Mouse (Mus musculus) MEL (cell line): ENCODE measurements around the gene Dclk3. TPM values are rescaled to one million over a fixed set of nuclear protein-coding genes. Genes with fewer than 3 reads are reported as not detected.

Source experiments
- DNase-seq: peaks from one replicate; pipeline ENCODE4 v3.0.0; 2011; ENCODE audit warnings: low read depth, low spot score
- H3K27ac ChIP-seq: 2 replicates; pipeline ENCODE4 v1.5.1; 2012; ENCODE audit warnings: low read depth, mild to moderate bottlenecking, control low read depth, low read length, moderate library complexity; ENCODE audit not compliant: control insufficient read depth
- H3K27me3 ChIP-seq, 2 experiments: fragments of 150-350 bp in 1 of 2; sonication (generic) in 1 of 2; 2 replicates each; pipeline ENCODE4 v1.6.1; 2012; ENCODE audit warnings: low read length in 2 of 2, mild to moderate bottlenecking in 2 of 2, improper control_type of control experiment in 1 of 2, moderate library complexity in 1 of 2; ENCODE audit not compliant: insufficient read depth in 2 of 2, control insufficient read depth in 1 of 2
- H3K36me3 ChIP-seq, 2 experiments: 2 replicates each; pipeline ENCODE4 v1.6.1; 2012 to 2014; ENCODE audit warnings: low read length in 2 of 2, improper control_type of control experiment in 1 of 2, inconsistent platforms in 1 of 2, mild to moderate bottlenecking in 1 of 2; ENCODE audit not compliant: insufficient read depth in 2 of 2, control insufficient read depth in 1 of 2
- H3K4me1 ChIP-seq, 2 experiments: fragments of 150-350 bp in 1 of 2; sonication (generic) in 1 of 2; 2 replicates each; pipeline ENCODE4 v1.6.1; 2012; ENCODE audit warnings: low read length in 2 of 2, improper control_type of control experiment in 1 of 2, mild to moderate bottlenecking in 1 of 2; ENCODE audit not compliant: insufficient read depth in 2 of 2, control insufficient read depth in 1 of 2
- H3K4me3 ChIP-seq, 2 experiments: fragments of 150-350 bp in 1 of 2; sonication (generic) in 1 of 2; 2 replicates each; pipeline ENCODE4 v1.5.1; 2012; ENCODE audit warnings: low read depth in 2 of 2, low read length in 2 of 2, mild to moderate bottlenecking in 2 of 2, moderate library complexity in 2 of 2, control low read depth in 1 of 2, improper control_type of control experiment in 1 of 2; ENCODE audit not compliant: control insufficient read depth in 1 of 2, insufficient read depth in 1 of 2
- H3K79me2 ChIP-seq: 2 replicates; pipeline ENCODE4 v1.6.1; 2012; ENCODE audit warnings: mild to moderate bottlenecking, low read length, moderate library complexity; ENCODE audit not compliant: control insufficient read depth, poor library complexity, insufficient read depth
- H3K9ac ChIP-seq: 2 replicates; pipeline ENCODE4 v1.6.1; 2012; ENCODE audit warnings: low read depth, mild to moderate bottlenecking, control low read depth, low read length, moderate library complexity; ENCODE audit not compliant: control insufficient read depth, poor library complexity, severe bottlenecking
- H3K9me3 ChIP-seq: fragments of 150-350 bp; sonication (generic); replicated peaks from 2 replicates; pipeline ENCODE4 v1.6.1; 2012; ENCODE audit warnings: mild to moderate bottlenecking, low read length, improper control_type of control experiment, moderate library complexity; ENCODE audit not compliant: insufficient read depth
- E2F4 ChIP-seq: IDR thresholded peaks from 2 replicates; pipeline ENCODE4 v1.6.1; 2011; ENCODE audit warnings: low read depth, low read length, improper control_type of control experiment, borderline replicate concordance
- ETS1 ChIP-seq: IDR thresholded peaks from 2 replicates; pipeline ENCODE4 v1.6.1; 2012; ENCODE audit warnings: low read depth, mild to moderate bottlenecking, inconsistent platforms, low read length, improper control_type of control experiment, moderate library complexity
- GATA1 ChIP-seq: IDR thresholded peaks from 2 replicates; pipeline ENCODE4 v1.6.1; 2011; ENCODE audit warnings: low read depth, low read length, improper control_type of control experiment
- HCFC1 ChIP-seq: IDR thresholded peaks from 2 replicates; pipeline ENCODE4 v1.6.1; 2012; ENCODE audit warnings: low read depth, mild to moderate bottlenecking, inconsistent platforms, low read length, improper control_type of control experiment, moderate library complexity
- MAX ChIP-seq: IDR thresholded peaks from 2 replicates; pipeline ENCODE4 v1.6.1; 2011; ENCODE audit warnings: low read length, improper control_type of control experiment
- MXI1 ChIP-seq: IDR thresholded peaks from 2 replicates; pipeline ENCODE4 v1.6.1; 2011; ENCODE audit warnings: mild to moderate bottlenecking, low read depth, low read length, improper control_type of control experiment
- MYC ChIP-seq: IDR thresholded peaks from 2 replicates; pipeline ENCODE4 v1.6.1; 2011; ENCODE audit warnings: low read depth, mild to moderate bottlenecking, low read length, improper control_type of control experiment, moderate library complexity
- NELFE ChIP-seq: IDR thresholded peaks from 2 replicates; pipeline ENCODE4 v1.6.1; 2011; ENCODE audit warnings: low read depth, low read length, improper control_type of control experiment
- POLR2A ChIP-seq, 2 experiments: IDR thresholded peaks; 2 replicates each; pipeline ENCODE4 v1.6.1; 2011 to 2012; ENCODE audit warnings: low read length in 2 of 2, mild to moderate bottlenecking in 2 of 2, control low read depth in 1 of 2, improper control_type of control experiment in 1 of 2, low read depth in 1 of 2, moderate library complexity in 1 of 2; ENCODE audit not compliant: control insufficient read depth in 1 of 2, insufficient read depth in 1 of 2, poor library complexity in 1 of 2
- TAL1 ChIP-seq: IDR thresholded peaks from 2 replicates; pipeline ENCODE4 v1.6.1; 2012; ENCODE audit warnings: mild to moderate bottlenecking, inconsistent platforms, low read length, moderate library complexity, mixed read lengths
- TBP ChIP-seq: IDR thresholded peaks from 2 replicates; pipeline ENCODE4 v1.8.0; 2011; ENCODE audit warnings: low read depth, low read length, improper control_type of control experiment
- TCF12 ChIP-seq: IDR thresholded peaks from 2 replicates; pipeline ENCODE4 v1.6.1; 2014; ENCODE audit warnings: low read depth, mild to moderate bottlenecking, inconsistent platforms, low read length, improper control_type of control experiment, moderate library complexity
- UBTF ChIP-seq: IDR thresholded peaks from 2 replicates; pipeline ENCODE4 v1.6.1; 2012; ENCODE audit warnings: low read depth, mild to moderate bottlenecking, inconsistent platforms, low read length, improper control_type of control experiment, moderate library complexity, borderline replicate concordance; ENCODE audit not compliant: insufficient read depth
- ZC3H11A ChIP-seq: IDR thresholded peaks from 2 replicates; pipeline ENCODE4 v1.6.1; 2012; ENCODE audit warnings: low read depth, mild to moderate bottlenecking, inconsistent platforms, low read length, improper control_type of control experiment
- ZKSCAN1 ChIP-seq: IDR thresholded peaks from 2 replicates; pipeline ENCODE4 v1.6.1; 2012; ENCODE audit warnings: low read depth, mild to moderate bottlenecking, inconsistent platforms, low read length, improper control_type of control experiment, moderate library complexity
- polyA plus RNA-seq, 2 experiments: library from polyadenylated mRNA; stranded (reverse) in 1 of 2; unstranded in 1 of 2; fragments of >175 nt in 1 of 2; fragments of >200 nt in 1 of 2; gene quantifications; 2 replicates each; pipeline versions ENCODE4 v1.2.1 to v1.2.4; 2012; ENCODE audit warnings: low replicate concordance in 2 of 2, low read depth in 1 of 2; ENCODE audit not compliant: insufficient read length in 2 of 2, insufficient read depth in 1 of 2, missing spikeins in 1 of 2
- total RNA-seq: library from RNA; depleted of rRNA; stranded (reverse); fragments of 300-350 nt; gene quantifications from 2 replicates; pipeline ENCODE4 v1.2.3, GENCODE M21; 2012; rRNA removed

Dclk3 gene
- total RNA-seq (not detected in 2 replicates), polyA plus RNA-seq (not detected)

DNA sequence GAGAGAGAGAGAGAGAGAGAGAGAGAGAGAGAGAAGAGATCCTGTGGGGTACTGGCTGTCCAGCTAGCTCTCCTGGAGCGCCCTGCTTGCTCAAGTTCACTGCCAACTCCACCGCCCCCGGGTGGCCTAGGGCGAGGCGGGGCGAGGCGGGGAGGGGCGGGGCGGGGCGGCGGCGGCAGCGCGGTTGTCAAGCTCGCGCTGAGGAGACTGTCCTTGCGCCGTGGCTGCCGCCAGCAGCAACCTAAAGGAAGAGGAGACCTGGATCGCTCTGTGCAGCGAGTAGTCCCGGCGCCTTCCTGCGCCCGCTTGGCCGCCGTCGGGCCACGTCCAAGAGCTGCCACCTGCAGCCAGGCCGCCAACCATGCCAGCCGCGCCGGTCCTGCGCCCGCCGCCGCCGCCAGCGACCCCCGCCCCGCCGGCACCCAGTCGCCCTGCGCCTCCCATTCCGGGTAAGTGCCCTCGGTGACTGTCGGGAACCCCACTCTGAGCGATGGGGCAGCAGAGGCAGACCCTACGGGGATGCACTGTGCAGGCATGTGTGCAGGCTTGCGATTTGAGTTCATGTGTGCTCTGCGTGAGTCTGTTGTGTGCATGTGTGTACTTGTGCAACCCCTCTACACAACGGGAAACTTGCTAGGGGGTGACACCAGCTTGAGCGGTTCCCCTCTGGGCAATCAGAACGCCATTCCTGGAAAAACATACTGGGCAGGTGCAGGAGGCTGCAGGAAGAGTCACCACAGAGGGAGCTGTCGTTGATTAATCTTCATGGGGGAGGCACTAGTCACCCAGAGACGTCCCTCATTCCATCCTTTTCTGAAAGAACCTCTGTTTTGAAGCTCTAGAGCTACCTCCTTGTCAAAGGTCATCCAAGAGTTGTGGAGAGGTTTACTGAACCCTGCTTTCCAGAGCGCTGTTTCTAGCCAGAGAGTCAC, at the start of gene Dclk3:
Gene Dclk3 (plus strand): TSS at position 178 of the 932 bp plus-strand sequence.
- Histone ChIP-seq H3K9ac (no peak within 1 kb of the TSS), H3K27ac (no peak within 1 kb of the TSS), H3K79me2 (no peaks in the 10 kb centered on the region), H3K4me1 (no peaks in the 10 kb centered on the region), H3K9me3 (no peaks in the 10 kb centered on the region), H3K4me3 (no peak within 1 kb of the TSS), H3K27me3 (no peaks in the 10 kb centered on the region), H3K36me3 (no peaks in the 10 kb centered on the region)
- TF ChIP-seq MAX, result no peak
- TF ChIP-seq E2F4, result no peak
- TF ChIP-seq MYC, result no peak
- no peak for TF ChIP-seq UBTF
- no peak for TF ChIP-seq HCFC1
- TF ChIP-seq ZC3H11A, result no peak
- no peak for TF ChIP-seq GATA1
- DNase-seq, result no peak

DNA sequence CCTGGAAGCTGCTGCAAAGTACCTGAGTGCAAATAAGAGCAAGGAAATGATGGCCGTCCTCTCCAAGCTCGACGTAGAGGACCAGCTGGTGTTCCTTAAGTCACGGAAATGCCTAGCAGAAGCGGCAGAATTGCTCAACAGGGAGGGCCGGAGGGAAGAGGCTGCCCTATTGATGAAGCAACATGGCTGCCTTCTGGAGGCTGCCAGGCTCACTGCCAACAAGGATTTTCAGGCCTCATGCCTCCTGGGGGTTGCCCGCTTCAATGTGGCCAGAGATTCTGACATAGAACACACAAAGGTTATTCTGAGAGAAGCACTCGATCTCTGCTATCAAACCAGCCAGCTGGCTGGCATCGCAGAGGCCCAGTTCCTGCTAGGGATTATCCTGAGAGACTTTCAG, 48.9 kb upstream of the Dclk3 start:
- TF ChIP-seq MYC (no peak), MXI1 (no peak), ZKSCAN1 (no peak), NELFE (no peak), POLR2A (IDR thresholded peaks at IDR 0.05; ENCODE audit: control insufficient read depth in 1 of 2, insufficient read depth in 1 of 2, low read depth in 1 of 2, low read length in 2 of 2, poor library complexity in 1 of 2) (no peak), TAL1 (no peak), ETS1 (no peak), E2F4 (no peak), TBP (no peak), TCF12 (no peak)
- Histone ChIP-seq H3K27ac (no peak overlapping the region), H3K4me3 (no peak overlapping the region), H3K4me1 (no peaks in the 10 kb centered on the region), H3K79me2 (no peaks in the 10 kb centered on the region), H3K9me3 (no peaks in the 10 kb centered on the region), H3K9ac (no peak overlapping the region), H3K27me3 (no peaks in the 10 kb centered on the region), H3K36me3 (no peaks in the 10 kb centered on the region)
- DNase-seq, result no peak
